Mouse (Mus musculus): ENCODE measurements at regions not wholly inside any gene's neighbourhood (a gene's known extent, or its start where the extent isn't known, plus 50 kb on each side); places are given as distances from the start of the nearest gene placed in this dataset.

DNA sequence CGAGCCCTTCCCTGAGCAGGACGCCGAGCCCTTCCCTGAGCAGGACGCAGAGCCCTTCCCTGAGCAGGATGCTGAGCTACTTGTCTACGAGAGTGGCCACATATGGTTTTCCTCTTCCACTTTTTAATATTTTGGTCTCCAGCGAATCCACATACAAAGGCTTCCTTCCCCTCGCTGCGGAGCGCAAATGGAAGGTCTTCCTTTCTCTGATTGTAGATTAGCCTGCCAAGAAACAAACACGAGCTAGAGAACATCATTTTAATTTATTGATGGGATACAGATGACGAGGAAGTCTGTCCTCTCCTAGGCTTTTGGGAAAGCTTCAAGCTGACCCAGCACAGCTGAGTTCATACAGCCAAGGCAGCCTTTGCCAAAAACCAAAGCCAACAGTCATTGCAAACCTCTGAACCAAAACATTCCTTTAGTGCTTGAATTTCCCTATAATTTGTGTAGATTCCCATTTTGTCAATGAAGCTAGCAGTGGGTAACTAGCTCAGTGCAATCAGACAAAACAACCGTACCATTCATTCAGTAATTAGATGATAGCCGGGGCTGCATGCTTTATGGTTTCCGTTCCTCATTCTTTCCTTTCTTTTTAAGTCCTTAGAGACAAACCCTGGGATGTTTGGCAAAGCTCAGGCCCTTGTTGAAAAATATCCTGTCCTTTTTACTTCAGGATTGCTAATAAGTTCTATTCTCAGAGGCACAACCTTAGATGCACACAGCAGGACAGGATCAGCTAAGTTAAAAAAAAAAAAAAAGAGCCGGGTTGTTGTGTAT, 83.1 kb upstream of the Spry2 start:
- H3K9ac ChIP-seq (ENCODE audit: insufficient read depth, low read depth, low read length, poor library complexity, severe bottlenecking), result no peak overlapping the region
- no peaks in the 10 kb centered on the region for H3K36me3 ChIP-seq (ENCODE audit: control insufficient read depth, insufficient read depth, low read length, poor library complexity, severe bottlenecking)
- H3K4me3 ChIP-seq (ENCODE audit: insufficient read depth in 1 of 2, low read depth in 1 of 2, low read length in 2 of 2, poor library complexity in 1 of 2, severe bottlenecking in 1 of 2), result no peak overlapping the region
- in situ Hi-C loops (cut with MboI; ENCODE audit: low sequenced_read_pairs in 2 of 2, unreplicated experiment in 2 of 2), result no loop called here
- TF ChIP-seq ZNF384 (IDR thresholded peaks at IDR 0.05; ENCODE audit: low read depth, low read length) (no peak), MAFK (IDR thresholded peaks at IDR 0.05; ENCODE audit: insufficient read depth, low read depth, low read length) (no peak), HCFC1 (IDR thresholded peaks at IDR 0.05; ENCODE audit: borderline replicate concordance, insufficient read depth, low read length) (no peak), ZC3H11A (IDR thresholded peaks at IDR 0.05; ENCODE audit: borderline replicate concordance, low read depth, low read length) (no peak), CHD2 (IDR thresholded peaks at IDR 0.05; ENCODE audit: low read depth, low read length) (no peak)
- no peaks in the 10 kb centered on the region for H3K9me3 ChIP-seq (ENCODE audit: control insufficient read depth, insufficient read depth, low read depth, low read length)
- DNase-seq (ENCODE audit: low read depth, low spot score), result no peak
- no peaks in the 10 kb centered on the region for H3K4me1 ChIP-seq (ENCODE audit: control insufficient read depth in 2 of 2, insufficient read depth in 2 of 2, low read length in 2 of 2, poor library complexity in 1 of 2)
- no peak overlapping the region for H3K27ac ChIP-seq (ENCODE audit: insufficient read depth, low read depth, low read length, poor library complexity, severe bottlenecking)

DNA sequence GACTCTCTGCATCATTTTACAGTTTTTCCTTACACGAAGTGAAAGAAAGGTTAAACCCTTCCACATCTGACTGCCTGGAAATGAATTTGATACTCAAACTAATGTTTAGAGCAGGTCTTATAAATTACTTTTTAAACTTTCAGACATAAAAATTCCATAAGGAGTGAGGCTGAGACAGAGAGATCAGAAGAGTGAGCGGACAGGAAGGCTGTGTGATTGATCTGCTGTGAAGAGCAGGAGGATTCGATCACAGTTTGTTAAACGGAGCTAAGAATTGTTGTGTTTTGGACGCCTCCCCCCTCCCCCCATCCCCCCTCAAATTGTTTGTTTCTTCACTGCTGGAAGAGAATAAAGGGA, 83.7 kb upstream of the Spry2 start:
- Histone ChIP-seq H3K27ac (ENCODE audit: insufficient read depth, low read depth, low read length, poor library complexity, severe bottlenecking) (no peak overlapping the region), H3K9me3 (ENCODE audit: control insufficient read depth, insufficient read depth, low read depth, low read length) (no peaks in the 10 kb centered on the region), H3K36me3 (ENCODE audit: control insufficient read depth, insufficient read depth, low read length, poor library complexity, severe bottlenecking) (no peaks in the 10 kb centered on the region), H3K9ac (ENCODE audit: insufficient read depth, low read depth, low read length, poor library complexity, severe bottlenecking) (no peak overlapping the region), H3K4me3 (ENCODE audit: insufficient read depth in 1 of 2, low read depth in 1 of 2, low read length in 2 of 2, poor library complexity in 1 of 2, severe bottlenecking in 1 of 2) (no peak overlapping the region), H3K4me1 (ENCODE audit: control insufficient read depth in 2 of 2, insufficient read depth in 2 of 2, low read length in 2 of 2, poor library complexity in 1 of 2) (no peaks in the 10 kb centered on the region)
- no peak for DNase-seq (ENCODE audit: low read depth, low spot score)
- in situ Hi-C loops (cut with MboI; ENCODE audit: low sequenced_read_pairs in 2 of 2, unreplicated experiment in 2 of 2), result no loop called here
- no peak for TF ChIP-seq HCFC1 (IDR thresholded peaks at IDR 0.05; ENCODE audit: borderline replicate concordance, insufficient read depth, low read length)
- no peak for TF ChIP-seq ZC3H11A (IDR thresholded peaks at IDR 0.05; ENCODE audit: borderline replicate concordance, low read depth, low read length)
- no peak for TF ChIP-seq ZNF384 (IDR thresholded peaks at IDR 0.05; ENCODE audit: low read depth, low read length)
- no peak for TF ChIP-seq MAFK (IDR thresholded peaks at IDR 0.05; ENCODE audit: insufficient read depth, low read depth, low read length)
- TF ChIP-seq CHD2 (IDR thresholded peaks at IDR 0.05; ENCODE audit: low read depth, low read length), result no peak

DNA sequence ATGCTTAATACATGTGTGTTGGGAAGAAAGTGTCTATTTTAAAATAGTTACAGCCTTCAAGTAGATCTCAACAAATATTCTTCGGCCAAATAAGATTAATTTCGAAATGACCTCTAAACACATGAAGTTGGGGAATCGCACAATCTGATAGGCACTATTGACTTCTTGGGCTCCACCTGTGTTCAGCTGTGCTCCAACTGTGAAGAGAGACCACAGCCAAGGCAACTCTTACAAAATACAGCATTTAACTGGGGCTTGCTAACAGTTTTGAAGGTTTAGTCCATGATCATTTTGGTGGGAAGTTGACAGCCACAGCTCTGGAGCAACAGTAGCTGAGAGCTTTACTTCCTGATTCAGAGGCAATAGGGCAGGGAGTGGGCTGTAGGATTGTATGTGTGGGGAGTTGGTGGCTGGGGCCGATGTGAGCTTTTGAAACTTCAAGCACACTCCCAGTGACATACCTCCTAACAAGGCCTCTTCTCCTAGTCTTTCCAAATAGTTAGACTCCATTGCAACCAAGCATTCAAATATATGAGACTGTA, 90.8 kb upstream of the Spry2 start:
- in situ Hi-C loops (cut with MboI; ENCODE audit: low sequenced_read_pairs in 2 of 2, unreplicated experiment in 2 of 2), result no loop called here
- H3K27ac ChIP-seq (ENCODE audit: insufficient read depth, low read depth, low read length, poor library complexity, severe bottlenecking), result no peak overlapping the region

DNA sequence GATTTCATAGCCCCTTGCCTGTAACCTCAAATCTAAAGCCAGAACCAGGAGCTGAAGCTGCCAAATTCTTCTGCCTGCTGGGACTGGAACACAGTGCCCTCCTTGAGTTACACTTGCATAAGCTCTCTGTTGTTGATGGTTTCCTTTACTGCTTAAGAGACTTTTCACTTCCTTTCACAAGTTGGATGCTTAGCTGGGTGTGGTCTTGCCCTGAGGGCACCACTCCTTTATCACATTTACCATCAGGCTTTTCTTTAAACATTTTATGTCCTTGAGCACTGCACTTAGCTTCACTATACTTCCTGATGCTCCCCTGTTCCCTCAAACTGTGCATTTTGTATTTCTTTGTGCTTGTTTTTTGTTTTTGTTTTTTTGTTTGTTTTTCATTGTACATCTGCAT, 92.1 kb upstream of the Spry2 start:
- no peak for DNase-seq (ENCODE audit: low read depth, low spot score)
- Histone ChIP-seq H3K9ac (ENCODE audit: insufficient read depth, low read depth, low read length, poor library complexity, severe bottlenecking) (no peak overlapping the region), H3K4me3 (ENCODE audit: insufficient read depth in 1 of 2, low read depth in 1 of 2, low read length in 2 of 2, poor library complexity in 1 of 2, severe bottlenecking in 1 of 2) (no peak overlapping the region), H3K36me3 (ENCODE audit: control insufficient read depth, insufficient read depth, low read length, poor library complexity, severe bottlenecking) (no peaks in the 10 kb centered on the region), H3K27ac (ENCODE audit: insufficient read depth, low read depth, low read length, poor library complexity, severe bottlenecking) (no peak overlapping the region), H3K4me1 (ENCODE audit: control insufficient read depth in 2 of 2, insufficient read depth in 2 of 2, low read length in 2 of 2, poor library complexity in 1 of 2) (no peaks in the 10 kb centered on the region), H3K9me3 (ENCODE audit: control insufficient read depth, insufficient read depth, low read depth, low read length) (no peaks in the 10 kb centered on the region)
- TF ChIP-seq ZNF384 (IDR thresholded peaks at IDR 0.05; ENCODE audit: low read depth, low read length), result no peak
- no peak for TF ChIP-seq ZC3H11A (IDR thresholded peaks at IDR 0.05; ENCODE audit: borderline replicate concordance, low read depth, low read length)
- TF ChIP-seq CHD2 (IDR thresholded peaks at IDR 0.05; ENCODE audit: low read depth, low read length), result no peak
- TF ChIP-seq HCFC1 (IDR thresholded peaks at IDR 0.05; ENCODE audit: borderline replicate concordance, insufficient read depth, low read length), result no peak
- no peak for TF ChIP-seq MAFK (IDR thresholded peaks at IDR 0.05; ENCODE audit: insufficient read depth, low read depth, low read length)
- in situ Hi-C loops (cut with MboI; ENCODE audit: low sequenced_read_pairs in 2 of 2, unreplicated experiment in 2 of 2), result no loop called here

More for the DNA sequence above, 90.8 kb upstream of the Spry2 start:
- Histone ChIP-seq H3K36me3 (ENCODE audit: control insufficient read depth, insufficient read depth, low read length, poor library complexity, severe bottlenecking) (no peaks in the 10 kb centered on the region), H3K9ac (ENCODE audit: insufficient read depth, low read depth, low read length, poor library complexity, severe bottlenecking) (no peak overlapping the region), H3K4me1 (ENCODE audit: control insufficient read depth in 2 of 2, insufficient read depth in 2 of 2, low read length in 2 of 2, poor library complexity in 1 of 2) (no peaks in the 10 kb centered on the region), H3K9me3 (ENCODE audit: control insufficient read depth, insufficient read depth, low read depth, low read length) (no peaks in the 10 kb centered on the region), H3K4me3 (ENCODE audit: insufficient read depth in 1 of 2, low read depth in 1 of 2, low read length in 2 of 2, poor library complexity in 1 of 2, severe bottlenecking in 1 of 2) (no peak overlapping the region)
- TF ChIP-seq CHD2 (IDR thresholded peaks at IDR 0.05; ENCODE audit: low read depth, low read length) (no peak), HCFC1 (IDR thresholded peaks at IDR 0.05; ENCODE audit: borderline replicate concordance, insufficient read depth, low read length) (no peak), ZNF384 (IDR thresholded peaks at IDR 0.05; ENCODE audit: low read depth, low read length) (no peak), MAFK (IDR thresholded peaks at IDR 0.05; ENCODE audit: insufficient read depth, low read depth, low read length) (no peak), ZC3H11A (IDR thresholded peaks at IDR 0.05; ENCODE audit: borderline replicate concordance, low read depth, low read length) (no peak)
- DNase-seq (ENCODE audit: low read depth, low spot score), result no peak
